Mouse (Mus musculus): ENCODE data around the gene Aqp9. TPM values are rescaled to one million over a fixed set of nuclear protein-coding genes. Genes with fewer than 3 reads are reported as not detected.
A peak's percentile ranks its signal among the peaks of the same experiment; 100 is the strongest.

Aqp9 gene
- polyA plus RNA-seq, 1 experiment from 2014 or later = 0.21 TPM

GRCm38 (mm10) chr9:71213636-71214035, 45.2 kb upstream of the Aqp9 start:
- H3K36me3 ChIP-seq (ENCODE audit: control insufficient read depth, insufficient read depth) = no peaks in the 10 kb centered on the region
- H3K27ac ChIP-seq (ENCODE audit: low read depth, low read length) = no peak overlapping the region
- no peak for TF ChIP-seq CTCF (IDR thresholded peaks at IDR 0.05; ENCODE audit: low read depth)
- H3K9me3 ChIP-seq (ENCODE audit: control insufficient read depth) = no peaks in the 10 kb centered on the region
- H3K9ac ChIP-seq (ENCODE audit: low read depth, low read length) = no peak overlapping the region
- 25% methylated on average over 4 of the region's 4 CpGs for WGBS
- no peak overlapping the region for H3K4me2 ChIP-seq (replicated peaks; ENCODE audit: low read depth)
- H3K4me3 ChIP-seq (ENCODE audit: low read depth, low read length) = no peak overlapping the region
- ATAC-seq = no peak
- H3K27me3 ChIP-seq (replicated peaks; ENCODE audit: control insufficient read depth, insufficient read depth, low read length) = peaks cover 59% of the 10 kb centered on the region
- no peaks in the 10 kb centered on the region for H3K4me1 ChIP-seq (replicated peaks; ENCODE audit: control insufficient read depth, insufficient read depth, low read length)

DNA sequence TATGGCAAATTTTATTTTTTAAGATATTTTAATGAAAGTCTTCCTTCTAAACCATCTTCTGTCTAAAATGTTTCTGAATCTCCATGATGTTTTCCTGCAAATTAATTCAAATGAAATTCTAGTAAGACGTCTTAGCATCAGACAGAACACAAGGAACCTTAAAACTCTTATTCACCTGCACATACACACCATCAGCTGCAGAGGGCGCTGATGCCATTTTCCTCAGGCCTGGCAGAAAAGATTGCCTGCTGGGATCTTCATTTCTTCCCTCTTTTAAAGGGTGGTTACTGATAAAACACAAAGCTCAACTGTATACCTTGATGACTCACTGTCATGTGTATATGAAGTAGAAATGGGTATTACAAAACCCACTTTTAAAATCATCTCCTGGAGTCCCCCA, 42.4 kb upstream of the Aqp9 start:
- Histone ChIP-seq H3K27ac (ENCODE audit: low read depth, low read length) (no peak overlapping the region), H3K4me2 (replicated peaks; ENCODE audit: low read depth) (no peak overlapping the region), H3K9me3 (ENCODE audit: control insufficient read depth) (no peaks in the 10 kb centered on the region), H3K4me1 (replicated peaks; ENCODE audit: control insufficient read depth, insufficient read depth, low read length) (no peaks in the 10 kb centered on the region), H3K4me3 (ENCODE audit: low read depth, low read length) (no peak overlapping the region), H3K36me3 (ENCODE audit: control insufficient read depth, insufficient read depth) (no peaks in the 10 kb centered on the region), H3K9ac (ENCODE audit: low read depth, low read length) (no peak overlapping the region), H3K27me3 (replicated peaks; ENCODE audit: control insufficient read depth, insufficient read depth, low read length) (peaks cover 41% of the 10 kb centered on the region)
- TF ChIP-seq CTCF (IDR thresholded peaks at IDR 0.05; ENCODE audit: low read depth) = peak; percentile 82
- WGBS = 12% methylated on average over 2 of the region's 2 CpGs
- no peak for ATAC-seq

GRCm38 (mm10) chr9:71209299-71209698, 40.8 kb upstream of the Aqp9 start:
- Histone ChIP-seq H3K4me1 (replicated peaks; ENCODE audit: control insufficient read depth, insufficient read depth, low read length) (no peaks in the 10 kb centered on the region), H3K4me2 (replicated peaks; ENCODE audit: low read depth) (no peak overlapping the region), H3K9ac (ENCODE audit: low read depth, low read length) (no peak overlapping the region), H3K27ac (ENCODE audit: low read depth, low read length) (no peak overlapping the region), H3K4me3 (ENCODE audit: low read depth, low read length) (no peak overlapping the region), H3K9me3 (ENCODE audit: control insufficient read depth) (no peaks in the 10 kb centered on the region), H3K36me3 (ENCODE audit: control insufficient read depth, insufficient read depth) (no peaks in the 10 kb centered on the region), H3K27me3 (replicated peaks; ENCODE audit: control insufficient read depth, insufficient read depth, low read length) (peaks cover 25% of the 10 kb centered on the region)
- WGBS = 56% methylated on average over 3 of the region's 3 CpGs
- ATAC-seq = no peak
- no peak for TF ChIP-seq CTCF (IDR thresholded peaks at IDR 0.05; ENCODE audit: low read depth)

- TF ChIP-seq CTCF (IDR thresholded peaks at IDR 0.05; ENCODE audit: low read depth) = no peak
- H3K4me1 ChIP-seq (replicated peaks; ENCODE audit: control insufficient read depth, insufficient read depth, low read length) = no peaks in the 10 kb centered on the region
- H3K27me3 ChIP-seq (replicated peaks; ENCODE audit: control insufficient read depth, insufficient read depth, low read length) = no peaks in the 10 kb centered on the region
- no peak overlapping the region for H3K4me2 ChIP-seq (replicated peaks; ENCODE audit: low read depth)
- H3K9me3 ChIP-seq (ENCODE audit: control insufficient read depth) = no peaks in the 10 kb centered on the region
- H3K36me3 ChIP-seq (ENCODE audit: control insufficient read depth, insufficient read depth) = no peaks in the 10 kb centered on the region
- no peak for ATAC-seq
- H3K9ac ChIP-seq (ENCODE audit: low read depth, low read length) = no peak overlapping the region
- H3K4me3 ChIP-seq (ENCODE audit: low read depth, low read length) = no peak overlapping the region
- H3K27ac ChIP-seq (ENCODE audit: low read depth, low read length) = no peak overlapping the region
- WGBS = 72% methylated on average over 4 of the region's 4 CpGs
These were observed 33.8 kb upstream of the Aqp9 start for GRCm38 (mm10) chr9:71202265-71202664.

- ATAC-seq = no peak
- no peaks in the 10 kb centered on the region for H3K4me1 ChIP-seq (replicated peaks; ENCODE audit: control insufficient read depth, insufficient read depth, low read length)
- H3K4me2 ChIP-seq (replicated peaks; ENCODE audit: low read depth) = no peak overlapping the region
- H3K27ac ChIP-seq (ENCODE audit: low read depth, low read length) = no peak overlapping the region
- H3K4me3 ChIP-seq (ENCODE audit: low read depth, low read length) = no peak overlapping the region
- H3K27me3 ChIP-seq (replicated peaks; ENCODE audit: control insufficient read depth, insufficient read depth, low read length) = no peaks in the 10 kb centered on the region
- H3K9ac ChIP-seq (ENCODE audit: low read depth, low read length) = no peak overlapping the region
- no peaks in the 10 kb centered on the region for H3K9me3 ChIP-seq (ENCODE audit: control insufficient read depth)
- H3K36me3 ChIP-seq (ENCODE audit: control insufficient read depth, insufficient read depth) = no peaks in the 10 kb centered on the region
- TF ChIP-seq CTCF (IDR thresholded peaks at IDR 0.05; ENCODE audit: low read depth) = no peak
- 69% methylated on average over 5 of the region's 5 CpGs for WGBS
These were observed 30.3 kb upstream of the Aqp9 start for GRCm38 (mm10) chr9:71198826-71199225.

- Histone ChIP-seq H3K4me3 (ENCODE audit: low read depth, low read length) (no peak overlapping the region), H3K27ac (ENCODE audit: low read depth, low read length) (no peak overlapping the region), H3K36me3 (ENCODE audit: control insufficient read depth, insufficient read depth) (no peaks in the 10 kb centered on the region), H3K4me2 (replicated peaks; ENCODE audit: low read depth) (peak overlapping the region; percentile 45), H3K9ac (ENCODE audit: low read depth, low read length) (no peak overlapping the region), H3K4me1 (replicated peaks; ENCODE audit: control insufficient read depth, insufficient read depth, low read length) (no peaks in the 10 kb centered on the region), H3K27me3 (replicated peaks; ENCODE audit: control insufficient read depth, insufficient read depth, low read length) (no peaks in the 10 kb centered on the region), H3K9me3 (ENCODE audit: control insufficient read depth) (no peaks in the 10 kb centered on the region)
- peak; percentile 68 for ATAC-seq
- 10% methylated on average over 12 of the region's 12 CpGs for WGBS
- TF ChIP-seq CTCF (IDR thresholded peaks at IDR 0.05; ENCODE audit: low read depth) = peak; percentile 92
These were observed 20.3 kb upstream of the Aqp9 start for GRCm38 (mm10) chr9:71188647-71189415.
